Mouse (Mus musculus) midbrain, embryonic 15.5 days (tissue): ENCODE results near the gene Polg2. TPM values are rescaled to one million over a fixed set of nuclear protein-coding genes. Genes with fewer than 3 reads are reported as not detected.
"Not testable (repeated sequence)": the region's sequence is repeated elsewhere in the genome, so short reads cannot be mapped to it uniquely, and the experiment has no call there.

Experiments used
- ATAC-seq: fragments of 200-750 bp; cut with Nextera tagmentation; replicated peaks from 2 replicates; pipeline ENCODE4 v1.8.0; 2017; ENCODE audit warnings: moderate TSS enrichment
- H3K27ac ChIP-seq: fragments of 300-500 bp; sonication (generic); 2 replicates; pipeline ENCODE4 v1.5.1; 2015; ENCODE audit warnings: mild to moderate bottlenecking, inconsistent platforms
- H3K27me3 ChIP-seq: fragments of 300-500 bp; sonication (generic); replicated peaks from 2 replicates; pipeline ENCODE4 v1.6.1; 2015; ENCODE audit warnings: inconsistent platforms
- H3K36me3 ChIP-seq: fragments of 300-500 bp; sonication (generic); replicated peaks from 2 replicates; pipeline ENCODE4 v1.6.1; 2015; ENCODE audit warnings: inconsistent platforms
- H3K4me1 ChIP-seq: fragments of 300-500 bp; sonication (generic); 2 replicates; pipeline ENCODE4 v1.6.1; 2015; ENCODE audit warnings: inconsistent platforms
- H3K4me2 ChIP-seq: fragments of 300-500 bp; sonication (generic); 2 replicates; pipeline ENCODE4 v1.6.1; 2015; ENCODE audit warnings: inconsistent platforms, mild to moderate bottlenecking, moderate library complexity
- H3K4me3 ChIP-seq: fragments of 300-500 bp; sonication (generic); 2 replicates; pipeline ENCODE4 v1.5.1; 2015; ENCODE audit warnings: mild to moderate bottlenecking, inconsistent platforms
- H3K9ac ChIP-seq: fragments of 300-500 bp; sonication (generic); 2 replicates; pipeline ENCODE4 v1.6.1; 2015; ENCODE audit warnings: mild to moderate bottlenecking, inconsistent platforms
- H3K9me3 ChIP-seq: fragments of 300-500 bp; sonication (generic); 2 replicates; pipeline ENCODE4 v1.6.1; 2016; ENCODE audit warnings: inconsistent platforms
- WGBS: fragments of 180-500 bp; shearing (Covaris S2); methylation state at CpG from one replicate; pipeline ENCODE4 v1.1.7; 2015; ENCODE audit warnings: mixed read lengths; 5-methylcytosine and 5-hydroxymethylcytosine counted together
- polyA plus RNA-seq: library from polyadenylated mRNA; unstranded; fragments of >200 nt; fragmentation: Nextera tagmentation; extraction: Ambion mirVana; gene quantifications from 2 replicates; pipeline ENCODE4 v1.2.1, GENCODE M21; 2015

Gene Polg2
- polyA plus RNA-seq, 1 experiment from 2014 or later = 10.4 TPM

- peaks cover 26% of the 10 kb centered on the region for H3K36me3 ChIP-seq
- peak overlapping the region; percentile 99 for H3K27ac ChIP-seq
- under 1% methylated on average over 76 of the region's 79 CpGs for WGBS
- H3K9me3 ChIP-seq = no peaks in the 10 kb centered on the region
- H3K4me2 ChIP-seq = peak overlapping the region; percentile 72
- H3K4me3 ChIP-seq = peak overlapping the region; percentile 76
- peak overlapping the region; percentile 98 for H3K9ac ChIP-seq
- no peaks in the 10 kb centered on the region for H3K27me3 ChIP-seq
- peak; percentile 88 for ATAC-seq
- peaks cover 39% of the 10 kb centered on the region for H3K4me1 ChIP-seq
Measured at GRCm38 (mm10) chr11:106788026-106788774, 8.9 kb upstream of the Polg2 start.

GRCm38 (mm10) chr11:106787131-106788025 is 8.0 kb upstream of the Polg2 start:
- ATAC-seq = 0 out of 2 replicates have a peak, but pooled peaks have one; percentile 1
- H3K9ac ChIP-seq = peak overlapping the region; percentile 98
- H3K4me3 ChIP-seq = peak overlapping the region; percentile 76
- H3K36me3 ChIP-seq = peaks cover 31% of the 10 kb centered on the region
- WGBS = under 1% methylated on average over 65 of the region's 65 CpGs
- no peaks in the 10 kb centered on the region for H3K9me3 ChIP-seq
- H3K27me3 ChIP-seq = no peaks in the 10 kb centered on the region
- peak overlapping the region; percentile 99 for H3K27ac ChIP-seq
- H3K4me2 ChIP-seq = peak overlapping the region; percentile 64
- peaks cover 39% of the 10 kb centered on the region for H3K4me1 ChIP-seq

- WGBS = 80% methylated on average over 1 of the region's 1 CpGs
- Histone ChIP-seq H3K4me2 (peak overlapping the region; percentile 64), H3K36me3 (peaks cover 38% of the 10 kb centered on the region), H3K27me3 (no peaks in the 10 kb centered on the region), H3K9ac (0 out of 2 replicates have a peak overlapping the region, but pooled peaks have one; percentile 4), H3K27ac (no peak overlapping the region), H3K9me3 (no peaks in the 10 kb centered on the region), H3K4me1 (peaks cover 38% of the 10 kb centered on the region), H3K4me3 (peak overlapping the region; percentile 76; the same call in 1 of the 2 replicates)
- ATAC-seq = no peak
Measured at GRCm38 (mm10) chr11:106785043-106785442, 5.7 kb upstream of the Polg2 start.

- Histone ChIP-seq H3K27me3 (no peaks in the 10 kb centered on the region), H3K9me3 (no peaks in the 10 kb centered on the region), H3K9ac (no peak overlapping the region), H3K4me2 (no peak overlapping the region), H3K27ac (no peak overlapping the region), H3K4me3 (no peak overlapping the region), H3K36me3 (peaks cover 38% of the 10 kb centered on the region), H3K4me1 (peaks cover 39% of the 10 kb centered on the region)
- 85% methylated on average over 2 of the region's 2 CpGs for WGBS
- no peak for ATAC-seq
Measured at GRCm38 (mm10) chr11:106784476-106784875, 5.1 kb upstream of the Polg2 start.

GRCm38 (mm10) chr11:106782841-106783764 is 3.8 kb upstream of the Polg2 start:
- Histone ChIP-seq H3K4me1 (peaks cover 48% of the 10 kb centered on the region), H3K9me3 (no peaks in the 10 kb centered on the region), H3K27me3 (no peaks in the 10 kb centered on the region), H3K4me3 (no peak overlapping the region), H3K36me3 (peaks cover 38% of the 10 kb centered on the region), H3K27ac (no peak overlapping the region), H3K9ac (no peak overlapping the region), H3K4me2 (no peak overlapping the region)
- 82% methylated on average over 9 of the region's 9 CpGs for WGBS
- ATAC-seq = no peak

- not testable (repeated sequence) for H3K27ac ChIP-seq
- H3K36me3 ChIP-seq = peaks cover 38% of the 10 kb centered on the region
Measured at GRCm38 (mm10) chr11:106782271-106782670, 2.9 kb upstream of the Polg2 start.

GRCm38 (mm10) chr11:106780590-106781220 is 1.4 kb upstream of the Polg2 start:
- H3K27me3 ChIP-seq = no peaks in the 10 kb centered on the region
- no peak for ATAC-seq
- H3K36me3 ChIP-seq = peaks cover 35% of the 10 kb centered on the region
- no peak overlapping the region for H3K27ac ChIP-seq
- H3K9me3 ChIP-seq = no peaks in the 10 kb centered on the region
- H3K9ac ChIP-seq = no peak overlapping the region
- peaks cover 46% of the 10 kb centered on the region for H3K4me1 ChIP-seq
- H3K4me2 ChIP-seq = no peak overlapping the region
- 73% methylated on average over 6 of the region's 6 CpGs for whole genome bisulfite sequencing
- no peak overlapping the region for H3K4me3 ChIP-seq

More at GRCm38 (mm10) chr11:106782271-106782670, 2.9 kb upstream of the Polg2 start:
- H3K4me2 ChIP-seq, H3K27me3 ChIP-seq, ATAC-seq, H3K9me3 ChIP-seq, H3K9ac ChIP-seq, H3K4me3 ChIP-seq: not testable (repeated sequence)
- peaks cover 56% of the 10 kb centered on the region for H3K4me1 ChIP-seq
- 94% methylated on average over 7 of the region's 7 CpGs for WGBS

GRCm38 (mm10) chr11:106780089-106780425 is 720 bp upstream of the Polg2 start:
- Histone ChIP-seq H3K4me1 (peaks cover 40% of the 10 kb centered on the region), H3K9ac (no peak overlapping the region), H3K4me3 (no peak overlapping the region), H3K36me3 (peaks cover 33% of the 10 kb centered on the region), H3K27me3 (no peaks in the 10 kb centered on the region), H3K9me3 (no peaks in the 10 kb centered on the region), H3K27ac (peak overlapping the region; percentile 88; the same call in 1 of the 2 replicates), H3K4me2 (peak overlapping the region; percentile 71)
- 61% methylated on average over 4 of the region's 4 CpGs for WGBS
- no peak; the same call in 1 of the 2 replicates for ATAC-seq

- 2% methylated on average over 39 of the region's 39 CpGs for WGBS
- Histone ChIP-seq H3K4me2 (peak overlapping the region; percentile 71), H3K27me3 (no peaks in the 10 kb centered on the region), H3K4me1 (peaks cover 31% of the 10 kb centered on the region), H3K9me3 (no peaks in the 10 kb centered on the region), H3K4me3 (peak overlapping the region; percentile 60), H3K36me3 (peaks cover 31% of the 10 kb centered on the region), H3K27ac (peak overlapping the region; percentile 88), H3K9ac (peak overlapping the region; percentile 86)
- no peak; the same call in 1 of the 2 replicates for ATAC-seq
Measured at GRCm38 (mm10) chr11:106778589-106779387, 549 bp downstream of the Polg2 start.

GRCm38 (mm10) chr11:106778132-106778531 is 1.2 kb downstream of the Polg2 start:
- Histone ChIP-seq H3K9me3 (no peaks in the 10 kb centered on the region), H3K27ac (no peak overlapping the region), H3K27me3 (no peaks in the 10 kb centered on the region), H3K9ac (no peak overlapping the region), H3K4me2 (peak overlapping the region; percentile 71; the same call in 1 of the 2 replicates), H3K36me3 (peaks cover 28% of the 10 kb centered on the region), H3K4me3 (no peak overlapping the region; the same call in 1 of the 2 replicates), H3K4me1 (peaks cover 28% of the 10 kb centered on the region)
- ATAC-seq = no peak
- 90% methylated on average over 7 of the region's 7 CpGs for WGBS
